Mouse (Mus musculus) testis, adult 2 months (tissue): ENCODE results near the gene Kcnt2.

ENCODE experiments used
- CTCF ChIP-seq: fragments of 200-500 bp; IDR thresholded peaks from 2 replicates; pipeline ENCODE4 v1.5.1; 2012; ENCODE audit warnings: low read depth, mild to moderate bottlenecking, inconsistent platforms, low read length, moderate library complexity; ENCODE audit not compliant: control insufficient read depth, insufficient read depth, insufficient replicate concordance
- POLR2A ChIP-seq: fragments of 200-500 bp; IDR thresholded peaks from 2 replicates; pipeline ENCODE4 v1.6.1; 2012; ENCODE audit warnings: low read depth, mild to moderate bottlenecking, inconsistent platforms, low read length, moderate library complexity; ENCODE audit not compliant: control insufficient read depth

DNA sequence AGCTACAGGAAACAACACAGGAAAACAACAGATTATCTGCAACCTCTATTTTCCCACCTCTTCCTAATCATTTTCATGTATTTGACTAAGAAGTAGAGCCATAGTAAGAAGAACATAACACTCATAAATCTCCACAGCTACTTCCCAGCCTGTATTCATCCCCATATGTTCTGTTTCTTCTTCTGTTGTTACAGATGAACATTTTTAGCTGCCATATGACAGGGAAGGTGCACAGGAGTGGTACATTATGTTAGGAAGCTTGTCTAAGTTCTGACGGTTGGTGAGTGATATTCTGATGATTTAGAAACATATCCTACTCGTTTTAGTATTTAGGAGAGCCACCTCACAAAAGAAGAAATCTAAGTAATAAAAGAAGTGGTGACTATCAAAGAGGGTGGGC lies 231.0 kb downstream of the Kcnt2 start:
- TF ChIP-seq CTCF = no peak
- no peak for TF ChIP-seq POLR2A
